Mouse (Mus musculus) small intestine, adult 2 months (tissue): ENCODE data around the gene Lmod3. TPM values are rescaled to one million over a fixed set of nuclear protein-coding genes. Genes with fewer than 3 reads are reported as not detected.
A peak's percentile ranks its signal among the peaks of the same experiment; 100 is the strongest.

Experiments
- H3K27ac ChIP-seq: fragments of 200-500 bp; 2 replicates; pipeline ENCODE4 v1.5.1; 2012; ENCODE audit warnings: low read depth, low read length, control low read depth, inconsistent platforms; ENCODE audit not compliant: insufficient read depth
- H3K27me3 ChIP-seq: fragments of 200-500 bp; 2 replicates; pipeline ENCODE4 v1.6.1; 2012; ENCODE audit warnings: mild to moderate bottlenecking, moderate library complexity, low read length, inconsistent platforms; ENCODE audit not compliant: control insufficient read depth, insufficient read depth
- H3K36me3 ChIP-seq: fragments of 200-500 bp; 2 replicates; pipeline ENCODE4 v1.6.1; 2012; ENCODE audit warnings: mild to moderate bottlenecking, low read length, control low read depth, inconsistent platforms; ENCODE audit not compliant: control insufficient read depth, insufficient read depth
- H3K4me1 ChIP-seq: fragments of 200-500 bp; 2 replicates; pipeline ENCODE4 v1.6.1; 2012; ENCODE audit warnings: low read length, inconsistent platforms, mixed read lengths; ENCODE audit not compliant: control insufficient read depth, insufficient read depth, insufficient read length
- H3K4me3 ChIP-seq: fragments of 200-500 bp; 2 replicates; pipeline ENCODE4 v1.5.1; 2012; ENCODE audit warnings: low read depth, mild to moderate bottlenecking, control low read depth, inconsistent platforms, low read length, moderate library complexity
- CTCF ChIP-seq: fragments of 200-500 bp; IDR thresholded peaks from 2 replicates; pipeline ENCODE4 v1.5.1; 2012; ENCODE audit warnings: low read depth, mild to moderate bottlenecking, control low read depth, inconsistent platforms, low read length, moderate library complexity, mixed read lengths; ENCODE audit not compliant: insufficient replicate concordance, insufficient read length; ENCODE audit errors: extremely low read depth
- POLR2A ChIP-seq: fragments of 200-500 bp; IDR thresholded peaks from 2 replicates; pipeline ENCODE4 v1.6.1; 2012; ENCODE audit warnings: low read depth, mild to moderate bottlenecking, control low read depth, inconsistent platforms, low read length, moderate library complexity
- WGBS: fragments of 180-500 bp; shearing (Covaris S2); methylation state at CpG from one replicate; pipeline ENCODE4 v1.1.7; 2018; 5-methylcytosine and 5-hydroxymethylcytosine counted together
- polyA plus RNA-seq: library from polyadenylated mRNA; depleted of rRNA; stranded (reverse); fragments of >200 nt; gene quantifications from 2 replicates; pipeline ENCODE4 v1.2.3, GENCODE M21; 2012

Lmod3 gene
- polyA plus RNA-seq, 1 experiment = not detected

- no peak overlapping the region for H3K27ac ChIP-seq
- 97% methylated on average over 9 of the region's 9 CpGs for WGBS
- H3K4me1 ChIP-seq = peaks cover 5% of the 10 kb centered on the region; the same call in 1 of the 2 replicates
- peaks cover 29% of the 10 kb centered on the region for H3K36me3 ChIP-seq
- H3K27me3 ChIP-seq = no peaks in the 10 kb centered on the region
- H3K4me3 ChIP-seq = no peak overlapping the region
- no peak for TF ChIP-seq CTCF
- TF ChIP-seq POLR2A = no peak
These were observed 25.3 kb downstream of the Lmod3 start for GRCm38 (mm10) chr6:97227067-97227847.

- no peaks in the 10 kb centered on the region for H3K27me3 ChIP-seq
- no peak overlapping the region for H3K4me3 ChIP-seq
- peaks cover 11% of the 10 kb centered on the region; the same call in 1 of the 2 replicates for H3K4me1 ChIP-seq
- TF ChIP-seq POLR2A = no peak
- no peak for TF ChIP-seq CTCF
- 76% methylated on average over 1 of the region's 1 CpGs for WGBS
- no peak overlapping the region for H3K27ac ChIP-seq
- peaks cover 19% of the 10 kb centered on the region for H3K36me3 ChIP-seq
These were observed 26.5 kb downstream of the Lmod3 start for GRCm38 (mm10) chr6:97226083-97226491.

DNA sequence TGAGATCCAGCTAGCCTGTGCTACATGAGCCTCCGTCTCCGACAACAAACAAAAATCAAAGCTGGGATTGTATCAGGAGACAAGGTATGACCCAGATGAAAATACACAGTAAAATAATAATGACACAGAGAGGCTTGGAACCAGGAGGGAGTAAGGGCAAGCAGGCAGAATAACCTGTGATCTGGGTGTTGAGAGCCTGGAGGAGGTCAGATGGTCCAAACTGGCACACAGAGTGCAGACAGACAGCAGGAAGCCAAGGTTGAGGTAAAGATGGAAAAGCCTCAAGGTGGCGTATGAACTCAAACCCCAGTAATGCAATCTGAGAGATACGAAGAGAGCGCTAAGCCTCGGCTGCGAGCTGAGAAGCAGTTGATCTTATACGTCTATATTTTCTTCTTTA is 28.1 kb downstream of the Lmod3 start:
- WGBS = 94% methylated on average over 8 of the region's 8 CpGs
- Histone ChIP-seq H3K27ac (no peak overlapping the region), H3K4me3 (no peak overlapping the region), H3K36me3 (peaks cover 8% of the 10 kb centered on the region), H3K4me1 (peaks cover 11% of the 10 kb centered on the region; the same call in 1 of the 2 replicates), H3K27me3 (no peaks in the 10 kb centered on the region)
- TF ChIP-seq CTCF = no peak
- TF ChIP-seq POLR2A = no peak

- no peak overlapping the region for H3K4me3 ChIP-seq
- no peak overlapping the region for H3K27ac ChIP-seq
- TF ChIP-seq POLR2A (no peak), CTCF (no peak)
- peaks cover 4% of the 10 kb centered on the region for H3K36me3 ChIP-seq
- no peaks in the 10 kb centered on the region for H3K27me3 ChIP-seq
- H3K4me1 ChIP-seq = peaks cover 11% of the 10 kb centered on the region; the same call in 1 of the 2 replicates
- 83% methylated on average over 4 of the region's 4 CpGs for WGBS
These were observed 29.0 kb downstream of the Lmod3 start for GRCm38 (mm10) chr6:97223566-97223965.

DNA sequence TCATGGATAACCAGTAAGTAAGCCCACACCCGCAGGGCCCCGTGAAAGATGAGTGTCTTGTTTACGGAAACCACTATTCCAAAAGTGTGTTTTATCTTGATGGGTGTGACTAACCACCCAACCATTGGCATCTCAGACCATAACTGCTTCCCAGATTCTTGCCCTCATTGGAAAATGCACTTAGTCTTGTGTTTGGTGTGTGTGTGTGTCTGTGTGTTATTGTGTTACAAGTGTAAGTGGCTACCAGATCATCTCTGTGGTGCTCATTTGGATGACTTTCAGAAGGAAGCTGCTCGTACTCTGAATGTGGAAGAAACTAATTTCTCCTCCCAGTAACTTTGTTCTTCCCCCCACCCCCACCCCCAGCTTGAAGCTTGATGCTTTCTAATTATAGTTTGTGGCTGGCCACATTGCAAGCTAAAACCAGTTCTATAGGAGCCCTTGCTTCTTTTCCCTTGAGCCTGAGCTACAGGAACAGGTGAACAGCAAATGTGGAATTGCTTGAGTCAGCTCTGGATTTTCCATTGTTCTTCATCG is 29.6 kb downstream of the Lmod3 start:
- Histone ChIP-seq H3K27me3 (no peaks in the 10 kb centered on the region), H3K36me3 (peaks cover 4% of the 10 kb centered on the region), H3K4me3 (no peak overlapping the region), H3K27ac (peak overlapping the region; percentile 12; the same call in 1 of the 2 replicates), H3K4me1 (peaks cover 11% of the 10 kb centered on the region; the same call in 1 of the 2 replicates)
- no peak for TF ChIP-seq CTCF
- no peak for TF ChIP-seq POLR2A
- WGBS = 45% methylated on average over 5 of the region's 5 CpGs

DNA sequence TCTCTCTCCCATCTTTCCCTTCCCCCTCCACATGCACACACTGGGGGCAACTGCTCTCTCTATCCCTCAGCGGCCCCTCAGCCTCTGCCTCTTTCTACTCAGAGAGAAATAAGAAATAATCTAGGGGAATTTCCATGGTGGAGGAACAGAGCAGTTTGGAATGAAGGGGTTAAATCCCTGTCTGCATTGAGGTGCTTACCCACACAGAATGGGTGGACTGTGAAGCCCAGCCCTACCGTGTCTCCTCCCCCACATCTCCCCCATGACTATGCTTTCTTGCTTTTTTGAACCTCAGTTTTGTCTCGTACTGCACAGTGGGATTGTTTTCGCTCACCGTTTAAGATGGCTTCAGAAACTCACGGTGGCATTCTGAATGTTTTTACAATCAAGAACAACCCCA is 30.2 kb downstream of the Lmod3 start:
- Histone ChIP-seq H3K36me3 (peaks cover 4% of the 10 kb centered on the region), H3K4me3 (no peak overlapping the region), H3K27ac (peak overlapping the region; percentile 60), H3K27me3 (no peaks in the 10 kb centered on the region), H3K4me1 (peaks cover 11% of the 10 kb centered on the region; the same call in 1 of the 2 replicates)
- 64% methylated on average over 6 of the region's 6 CpGs for WGBS
- TF ChIP-seq POLR2A = no peak
- no peak for TF ChIP-seq CTCF
